8 mouse cellular contexts compared by ENCODE assay signal in genomic region chr15:98992086-98992912, GRCm38 (mm10). TPM values are rescaled to one million over a fixed set of nuclear protein-coding genes. Genes with fewer than 3 reads are reported as not detected.
DNase-seq lines count a peak whose midpoint lies in the region; ATAC-seq lines count a peak whose summit lies in the region.

No protein-coding gene starts in this region.

- peak overlapping the region; percentile 47 for H3K4me3 ChIP-seq in limb, embryonic 13.5 days
- peak overlapping the region; percentile 44 for H3K4me3 ChIP-seq in midbrain, embryonic 14.5 days (replicated peaks; ENCODE audit: low read depth, low read length)
- H3K4me3 ChIP-seq in stomach, embryonic 16.5 days (replicated peaks; ENCODE audit: low read length) = peak overlapping the region; percentile 45

- H3K4me1 ChIP-seq in limb, embryonic 13.5 days = peaks cover 47% of the 10 kb centered on the region
- peaks cover 53% of the 10 kb centered on the region for H3K4me1 ChIP-seq in midbrain, embryonic 14.5 days (ENCODE audit: control insufficient read depth, insufficient read depth, low read length)
- H3K4me1 ChIP-seq in stomach, embryonic 16.5 days (ENCODE audit: control insufficient read depth, insufficient read depth, low read length) = peaks cover 25% of the 10 kb centered on the region

- peak; percentile 60 for DNase-seq in adrenal gland, postnatal 14 days
- no peak for DNase-seq in adrenal gland, postnatal 4 days (ENCODE audit: low spot score in 2 of 2)
- DNase-seq in cerebellum, adult 9-10 months = peak; percentile 84
- peak; percentile 73 to 86 for DNase-seq in frontal cortex, postnatal 36 days (ENCODE audit: low spot score in 2 of 2)
- DNase-seq in kidney, adult 18-20 months = peak; percentile 39
- peak; percentile 87 for DNase-seq in midbrain, embryonic 14.5 days

- H3K4me2 ChIP-seq in limb, embryonic 13.5 days (replicated peaks) = peak overlapping the region; percentile 75
- H3K4me2 ChIP-seq in midbrain, embryonic 14.5 days (ENCODE audit: low read length) = peak overlapping the region; percentile 98
- H3K4me2 ChIP-seq in stomach, embryonic 16.5 days (ENCODE audit: low read depth, low read length) = peak overlapping the region; percentile 82

- ATAC-seq in limb, embryonic 13.5 days (ENCODE audit: low FRiP score, low read depth) = 0 out of 2 replicates have a peak, but pooled peaks have one; percentile 34
- peak; percentile 77 for ATAC-seq in midbrain, embryonic 14.5 days (ENCODE audit: low FRiP score, low TSS enrichment)
- ATAC-seq in stomach, embryonic 16.5 days (ENCODE audit: insufficient read depth, low FRiP score) = peak; percentile 55; the same call in 1 of the 2 replicates

- no peaks in the 10 kb centered on the region for H3K9me3 ChIP-seq in limb, embryonic 13.5 days
- H3K9me3 ChIP-seq in midbrain, embryonic 14.5 days (ENCODE audit: control insufficient read depth, low read length) = no peaks in the 10 kb centered on the region
- no peaks in the 10 kb centered on the region for H3K9me3 ChIP-seq in stomach, embryonic 16.5 days (replicated peaks; ENCODE audit: control insufficient read depth, low read length)

- no peaks in the 10 kb centered on the region for H3K36me3 ChIP-seq in limb, embryonic 13.5 days
- H3K36me3 ChIP-seq in midbrain, embryonic 14.5 days (ENCODE audit: control insufficient read depth, insufficient read depth, low read length) = peaks cover 5% of the 10 kb centered on the region; the same call in 1 of the 2 replicates
- H3K36me3 ChIP-seq in stomach, embryonic 16.5 days (ENCODE audit: control insufficient read depth, insufficient read depth, low read length) = no peaks in the 10 kb centered on the region

- H3K27ac ChIP-seq in limb, embryonic 13.5 days = 0 out of 2 replicates have a peak overlapping the region, but pooled peaks have one; percentile 86
- peak overlapping the region; percentile 99 for H3K27ac ChIP-seq in midbrain, embryonic 14.5 days (replicated peaks; ENCODE audit: low read depth, low read length)
- H3K27ac ChIP-seq in stomach, embryonic 16.5 days (ENCODE audit: low read length) = peak overlapping the region; percentile 89

- H3K9ac ChIP-seq in limb, embryonic 13.5 days = peak overlapping the region; percentile 70; the same call in 1 of the 2 replicates
- peak overlapping the region; percentile 80 for H3K9ac ChIP-seq in midbrain, embryonic 14.5 days (replicated peaks; ENCODE audit: low read length)
- H3K9ac ChIP-seq in stomach, embryonic 16.5 days (ENCODE audit: low read length) = peak overlapping the region; percentile 65

- H3K27me3 ChIP-seq in limb, embryonic 13.5 days = no peaks in the 10 kb centered on the region
- H3K27me3 ChIP-seq in midbrain, embryonic 14.5 days (ENCODE audit: control insufficient read depth, insufficient read depth, low read length) = no peaks in the 10 kb centered on the region
- H3K27me3 ChIP-seq in stomach, embryonic 16.5 days (ENCODE audit: control insufficient read depth, insufficient read depth, low read length) = no peaks in the 10 kb centered on the region

- WGBS in limb, embryonic 13.5 days = 38% methylated on average over 17 of the region's 17 CpGs
- WGBS in midbrain, embryonic 14.5 days = 17% methylated on average over 17 of the region's 17 CpGs
- 30% methylated on average over 17 of the region's 17 CpGs for WGBS in stomach, embryonic 16.5 days

RNA-seq across cellular contexts. Expression of gene Tuba1c, which starts 37.4 kb away (rescaled TPM):
- total RNA-seq in adrenal gland, postnatal 14 days (2021) = 200 and 223 TPM in 2 replicates
- 100 to 1,000 TPM; 200 to 217 TPM for total RNA-seq in adrenal gland, postnatal 4 days (2021)
- polyA plus RNA-seq in limb, embryonic 13.5 days (2015; fragmentation: Nextera tagmentation; extraction: Ambion mirVana) = 143 and 149 TPM in 2 replicates
- polyA plus RNA-seq in midbrain, embryonic 14.5 days (2014; fragmentation: Nextera tagmentation; extraction: Ambion mirVana) = 13.5 and 24.8 TPM in 2 replicates
- 196 and 209 TPM in 2 replicates for polyA plus RNA-seq in stomach, embryonic 16.5 days (2015; fragmentation: Nextera tagmentation; extraction: Ambion mirVana)

RNA-seq across cellular contexts. Expression of gene Tuba1a, which starts 38.8 kb away (rescaled TPM):
- 124 and 185 TPM in 2 replicates for total RNA-seq in adrenal gland, postnatal 14 days (2021)
- 100 to 1,000 TPM; 323 to 446 TPM for total RNA-seq in adrenal gland, postnatal 4 days (2021)
- polyA plus RNA-seq in limb, embryonic 13.5 days (2015; fragmentation: Nextera tagmentation; extraction: Ambion mirVana) = 1,398 and 1,426 TPM in 2 replicates
- polyA plus RNA-seq in midbrain, embryonic 14.5 days (2014; fragmentation: Nextera tagmentation; extraction: Ambion mirVana) = 17,220 and 18,751 TPM in 2 replicates
- 1,001 and 1,036 TPM in 2 replicates for polyA plus RNA-seq in stomach, embryonic 16.5 days (2015; fragmentation: Nextera tagmentation; extraction: Ambion mirVana)

RNA-seq across cellular contexts. Expression of gene Gm49450, which starts 38.9 kb away (rescaled TPM):
- total RNA-seq in adrenal gland, postnatal 14 days (2021) = not detected in 2 replicates
- not detected for total RNA-seq in adrenal gland, postnatal 4 days (2021)
- not detected in 2 replicates for polyA plus RNA-seq in limb, embryonic 13.5 days (2015; fragmentation: Nextera tagmentation; extraction: Ambion mirVana)
- polyA plus RNA-seq in midbrain, embryonic 14.5 days (2014; fragmentation: Nextera tagmentation; extraction: Ambion mirVana) = not detected in 2 replicates
- not detected in 2 replicates for polyA plus RNA-seq in stomach, embryonic 16.5 days (2015; fragmentation: Nextera tagmentation; extraction: Ambion mirVana)

RNA-seq across cellular contexts. Expression of gene Tuba1b, which starts 57.9 kb away (rescaled TPM):
- total RNA-seq in adrenal gland, postnatal 14 days (2021) = 337 and 342 TPM in 2 replicates
- total RNA-seq in adrenal gland, postnatal 4 days (2021) = 100 to 1,000 TPM; 512 to 526 TPM
- polyA plus RNA-seq in limb, embryonic 13.5 days (2015; fragmentation: Nextera tagmentation; extraction: Ambion mirVana) = 1,632 and 1,683 TPM in 2 replicates
- 1,095 and 1,120 TPM in 2 replicates for polyA plus RNA-seq in midbrain, embryonic 14.5 days (2014; fragmentation: Nextera tagmentation; extraction: Ambion mirVana)
- 1,202 and 1,296 TPM in 2 replicates for polyA plus RNA-seq in stomach, embryonic 16.5 days (2015; fragmentation: Nextera tagmentation; extraction: Ambion mirVana)

Comparison
In these comparisons a context has a peak if more than half of its experiments do, and no peak if none do; other contexts are left out.
1. DNase-seq: peak in adrenal gland, postnatal 14 days (single experiment), cerebellum, adult 9-10 months (single experiment), frontal cortex, postnatal 36 days (2 of 2), kidney, adult 18-20 months (single experiment) and midbrain, embryonic 14.5 days (single experiment); none in adrenal gland, postnatal 4 days (0 of 2).
2. RNA of gene Tuba1a, which starts 38.8 kb away (polyA plus RNA-seq): 17,220 to 18,751 TPM in midbrain, embryonic 14.5 days; 1,398 to 1,426 TPM in limb, embryonic 13.5 days and 1,001 to 1,036 TPM in stomach, embryonic 16.5 days; every median in the first group is over 10 times any median in the second.
3. Peak in every context shown above with its lines, with median percentiles within 50 percentile points of each other: ATAC-seq, H3K27ac ChIP-seq, H3K4me2 ChIP-seq, H3K4me3 ChIP-seq and H3K9ac ChIP-seq.